Mouse (Mus musculus): ENCODE results near the gene Numa1.
"Not testable (repeated sequence)": the region's sequence is repeated elsewhere in the genome, so short reads cannot be mapped to it uniquely, and the experiment has no call there.

The Numa1 gene

DNA sequence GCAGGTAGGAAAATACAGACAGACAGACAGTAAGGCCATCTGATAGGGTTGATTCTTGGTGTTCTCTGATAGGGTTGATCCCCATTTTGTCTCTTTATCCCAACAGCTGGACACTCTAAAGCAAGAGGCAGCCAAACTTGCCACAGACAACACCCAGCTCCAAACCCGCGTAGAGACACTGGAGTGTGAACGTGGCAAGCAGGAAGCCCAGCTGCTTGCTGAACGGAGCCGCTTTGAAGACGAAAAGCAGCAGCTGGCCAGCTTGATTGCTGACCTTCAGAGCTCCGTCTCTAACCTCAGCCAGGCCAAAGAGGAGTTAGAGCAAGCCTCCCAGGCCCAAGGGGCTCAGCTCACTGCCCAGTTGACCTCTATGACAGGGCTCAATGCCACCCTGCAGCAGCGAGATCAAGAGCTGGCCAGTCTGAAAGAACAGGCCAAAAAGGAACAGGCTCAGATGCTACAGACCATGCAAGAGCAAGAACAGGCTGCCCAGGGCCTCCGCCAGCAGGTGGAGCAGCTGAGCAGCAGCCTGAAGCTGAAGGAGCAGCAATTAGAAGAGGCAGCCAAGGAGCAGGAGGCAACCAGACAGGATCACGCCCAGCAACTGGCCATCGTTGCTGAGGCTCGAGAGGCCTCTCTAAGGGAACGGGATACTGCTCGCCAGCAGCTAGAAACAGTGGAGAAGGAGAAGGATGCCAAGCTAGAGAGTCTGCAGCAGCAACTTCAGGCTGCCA, 64.5 kb downstream of the Numa1 start:
- peak; percentile 88 for DNase-seq

GRCm38 (mm10) chr7:101999461-102000151, 65.7 kb downstream of the Numa1 start:
- DNase-seq: no peak

DNA sequence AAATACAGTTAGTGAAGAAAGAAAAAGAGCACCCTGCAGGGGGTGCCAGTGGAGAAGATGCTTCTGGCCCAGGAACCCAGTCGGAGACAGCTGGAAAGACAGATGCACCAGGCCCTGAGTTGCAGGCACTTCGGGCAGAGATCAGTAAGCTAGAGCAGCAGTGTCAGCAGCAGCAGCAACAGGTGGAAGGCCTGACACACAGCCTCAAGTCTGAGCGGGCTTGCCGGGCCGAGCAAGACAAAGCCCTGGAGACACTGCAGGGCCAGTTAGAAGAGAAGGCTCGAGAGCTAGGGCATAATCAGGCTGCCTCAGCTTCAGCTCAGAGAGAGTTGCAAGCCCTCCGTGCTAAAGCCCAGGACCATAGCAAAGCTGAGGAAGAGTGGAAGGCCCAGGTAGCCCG, 66.4 kb downstream of the Numa1 start:
- DNase-seq: no peak

GRCm38 (mm10) chr7:102000921-102001630, 67.2 kb downstream of the Numa1 start:
- no peak for DNase-seq

GRCm38 (mm10) chr7:102006520-102006919, 72.6 kb downstream of the Numa1 start:
- no peak for DNase-seq

DNA sequence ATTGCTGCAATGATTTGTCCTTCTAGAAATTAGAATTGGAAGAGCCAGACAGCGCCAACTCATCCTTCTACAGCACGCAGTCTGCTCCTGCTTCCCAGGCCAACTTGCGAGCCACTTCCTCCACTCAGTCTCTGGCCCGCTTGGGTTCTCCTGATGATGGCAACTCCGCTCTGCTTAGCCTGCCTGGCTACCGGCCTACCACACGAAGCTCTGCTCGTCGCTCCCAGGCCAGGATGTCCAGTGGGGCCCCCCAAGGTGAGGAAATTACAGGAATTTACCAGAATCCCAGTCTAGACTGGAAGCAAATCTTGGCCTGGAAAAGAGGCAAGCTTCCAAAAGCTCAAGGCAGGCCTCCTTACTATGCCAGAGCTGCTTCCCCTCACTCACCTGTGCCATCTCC, 77.9 kb downstream of the Numa1 start:
- DNase-seq: no peak

DNA sequence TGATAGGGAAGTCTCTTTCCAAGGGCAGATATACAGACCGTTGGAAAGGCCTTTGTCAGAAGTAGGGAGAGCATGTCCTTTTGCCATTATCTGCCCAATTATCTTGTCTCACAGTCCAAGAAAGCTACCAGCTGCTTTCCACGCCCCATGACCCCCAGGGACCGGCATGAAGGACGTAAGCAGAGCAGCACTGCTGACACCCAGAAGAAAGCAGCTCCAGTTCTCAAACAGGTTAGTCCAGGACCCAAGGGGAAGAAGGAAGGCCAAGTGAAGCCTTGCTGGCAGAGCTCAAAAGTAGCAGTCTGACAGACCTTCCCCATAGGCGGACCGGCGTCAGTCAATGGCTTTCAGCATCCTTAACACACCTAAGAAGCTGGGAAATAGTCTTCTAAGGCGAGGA, 79.5 kb downstream of the Numa1 start:
- no peak for DNase-seq

- DNase-seq: no peak
Measured at GRCm38 (mm10) chr7:102014995-102015394, 81.1 kb downstream of the Numa1 start.

DNA sequence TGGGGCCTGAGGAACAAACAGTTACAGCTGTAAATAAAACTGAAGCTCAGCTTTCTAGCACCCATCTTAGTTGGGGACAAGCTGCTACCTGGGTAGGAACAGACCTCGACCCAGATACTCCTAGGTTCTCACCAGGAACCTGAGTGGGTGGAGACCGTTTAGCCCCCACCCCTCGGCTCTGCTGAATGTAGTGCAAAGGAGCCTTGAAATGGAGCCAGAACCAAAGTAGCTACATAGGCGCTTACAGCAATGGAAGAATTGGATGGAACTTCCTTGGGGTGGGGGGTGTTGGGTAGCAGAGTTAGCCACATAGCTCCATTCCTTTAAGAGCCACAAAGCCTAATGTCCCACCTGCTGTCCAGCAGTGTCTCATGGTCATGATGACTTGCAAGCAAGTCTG, 83.0 kb downstream of the Numa1 start:
- DNase-seq: no peak

DNA sequence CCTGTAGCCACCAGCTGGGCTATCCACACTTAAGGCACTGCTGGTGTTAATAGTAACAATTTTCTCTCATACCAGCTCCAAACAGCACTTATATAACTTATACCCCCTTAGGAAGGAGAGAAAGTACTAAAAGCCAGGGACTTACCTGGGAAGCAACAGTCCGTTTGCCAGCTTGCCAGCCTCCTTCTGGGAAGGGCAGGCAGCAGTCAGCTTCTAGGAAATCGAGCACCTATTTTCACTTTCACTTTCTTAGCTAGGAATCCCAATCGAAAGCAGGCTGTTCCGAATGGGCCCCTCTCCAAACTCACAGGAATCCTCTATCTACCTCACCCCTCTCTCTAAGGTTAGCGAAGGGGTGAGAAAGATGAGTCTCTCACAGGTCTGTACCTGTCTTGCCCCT, 83.5 kb downstream of the Numa1 start:
- peak; percentile 37 for DNase-seq

DNA sequence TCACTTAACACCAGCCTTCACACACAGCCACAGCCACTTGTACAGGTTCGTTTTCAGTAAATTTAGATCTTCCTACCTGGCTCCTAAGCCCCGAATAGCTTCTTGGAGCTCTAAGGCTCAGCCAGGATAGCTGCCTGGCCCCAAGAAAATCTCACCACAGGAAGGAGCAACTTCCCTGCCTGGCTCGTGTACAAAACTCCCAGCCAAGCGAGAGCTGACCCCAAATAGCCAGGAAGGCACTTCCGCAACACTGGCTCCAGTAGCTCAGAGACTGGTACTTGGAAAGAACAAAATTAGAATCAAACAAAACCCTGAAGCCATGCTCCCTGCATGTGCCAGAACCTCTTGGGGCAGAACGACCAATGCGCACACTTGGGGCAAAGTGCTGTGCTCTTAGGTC, 84.1 kb downstream of the Numa1 start:
- peak; percentile 55 for DNase-seq

GRCm38 (mm10) chr7:102018590-102018989, 84.7 kb downstream of the Numa1 start, which contains the start of gene Il18bp:
TSS of gene Il18bp (minus strand) at chr7:102018690.
- no peak for DNase-seq

DNA sequence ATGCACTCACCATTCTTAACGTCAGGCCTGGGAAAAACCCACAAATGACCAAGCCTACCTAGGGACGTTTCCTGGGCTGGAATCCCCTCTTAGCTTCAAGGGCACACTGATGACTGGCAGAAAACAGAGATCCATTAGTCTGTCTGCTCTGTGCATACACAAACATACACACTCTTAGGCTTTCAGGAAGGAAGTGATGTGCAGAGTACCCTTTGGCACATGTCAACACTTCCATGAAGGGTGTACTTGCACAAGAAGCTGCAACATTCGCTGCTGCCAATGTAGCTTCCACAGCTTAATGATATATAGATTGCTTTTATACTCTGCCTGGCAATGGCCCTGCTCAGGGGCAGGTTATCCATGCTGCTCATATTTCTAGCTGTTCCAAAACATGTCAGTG, 85.5 kb downstream of the Numa1 start:
- DNase-seq: no peak

GRCm38 (mm10) chr7:102020934-102021333, 87.0 kb downstream of the Numa1 start:
- DNase-seq: not testable (repeated sequence)

DNA sequence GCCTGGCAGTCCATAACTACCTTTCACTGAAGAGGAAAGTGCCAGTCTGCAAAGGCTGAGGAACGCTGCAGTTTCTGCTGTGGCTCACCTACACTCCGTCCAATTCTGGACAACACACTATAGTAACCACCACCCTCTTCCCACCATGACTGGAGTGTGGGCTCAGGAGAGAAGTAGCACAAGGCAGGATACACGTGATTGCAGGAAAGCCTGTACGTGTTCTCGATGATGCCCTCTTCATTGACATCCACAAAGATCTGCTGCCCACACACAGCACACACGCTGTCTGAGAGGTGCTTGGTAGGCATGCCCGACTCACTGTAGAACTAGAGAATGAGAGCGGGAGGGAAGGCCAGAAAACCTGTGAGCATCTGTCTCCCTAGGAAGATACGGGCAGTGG, 89.9 kb downstream of the Numa1 start:
- no peak for DNase-seq

GRCm38 (mm10) chr7:102025187-102026119, 91.5 kb downstream of the Numa1 start:
- DNase-seq: no peak

DNA sequence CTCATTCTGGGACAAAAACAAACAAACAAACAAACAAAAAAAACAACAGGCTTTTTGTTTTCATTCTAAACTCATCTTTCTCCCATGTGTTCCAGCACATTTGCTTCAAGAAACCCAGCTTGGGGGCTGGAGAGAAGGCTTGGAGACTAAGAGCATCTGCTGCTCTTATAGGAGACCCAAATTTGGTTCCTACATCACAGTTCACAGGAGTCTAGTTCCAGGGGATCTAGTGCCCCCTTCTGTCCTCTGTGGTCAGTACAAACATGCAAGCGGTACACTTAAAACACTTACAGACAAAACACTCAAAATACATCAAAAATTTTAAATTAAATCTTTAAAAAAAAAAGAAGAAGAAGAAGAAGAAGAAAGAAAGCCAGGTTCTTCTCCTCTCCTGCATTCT, 101.0 kb downstream of the Numa1 start:
- DNase-seq: no peak

GRCm38 (mm10) chr7:102035534-102035933, 101.6 kb downstream of the Numa1 start:
- no peak for DNase-seq

GRCm38 (mm10) chr7:102037318-102037717, 103.4 kb downstream of the Numa1 start:
- DNase-seq: no peak

GRCm38 (mm10) chr7:102042314-102042713, 108.4 kb downstream of the Numa1 start:
- DNase-seq: peak; percentile 41

DNA sequence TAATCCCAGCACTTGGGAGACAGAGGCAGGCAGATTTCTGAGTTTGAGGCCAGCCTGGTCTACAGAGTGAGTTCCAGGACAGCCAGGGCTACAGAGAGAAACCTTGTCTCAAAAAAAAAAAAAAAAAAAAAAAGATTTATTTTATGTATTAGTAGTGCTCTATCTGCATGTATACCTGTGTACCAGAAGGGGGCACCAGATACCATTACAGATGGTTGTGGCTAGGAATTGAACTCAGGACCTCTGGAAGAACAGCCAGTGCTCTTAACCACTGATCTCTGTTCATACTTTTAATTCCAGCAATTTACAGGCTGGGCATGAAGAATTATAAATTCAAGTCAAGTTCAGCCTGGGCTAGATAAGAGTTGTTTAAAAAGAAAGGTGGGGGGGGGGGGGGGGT, 114.6 kb downstream of the Numa1 start:
- DNase-seq: not testable (repeated sequence)

DNA sequence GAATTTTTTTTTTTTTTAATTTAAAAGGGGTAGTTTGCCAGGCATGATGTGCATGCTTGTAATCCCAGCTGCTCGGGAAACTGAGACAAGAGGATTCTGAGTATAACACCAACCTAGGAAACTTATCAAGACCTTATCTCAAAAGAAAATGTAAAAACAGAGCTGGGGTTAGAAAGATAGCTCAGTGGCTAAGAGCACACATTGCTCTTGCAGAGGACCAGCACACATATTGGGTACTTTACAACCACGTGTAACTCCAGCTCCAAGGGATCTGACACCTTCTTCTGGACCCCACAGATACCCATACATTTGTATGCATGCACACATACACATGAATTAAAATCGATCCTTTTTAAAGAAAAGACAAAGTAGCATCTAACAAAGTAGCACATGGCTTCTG, 127.4 kb downstream of the Numa1 start:
- no peak for DNase-seq

DNA sequence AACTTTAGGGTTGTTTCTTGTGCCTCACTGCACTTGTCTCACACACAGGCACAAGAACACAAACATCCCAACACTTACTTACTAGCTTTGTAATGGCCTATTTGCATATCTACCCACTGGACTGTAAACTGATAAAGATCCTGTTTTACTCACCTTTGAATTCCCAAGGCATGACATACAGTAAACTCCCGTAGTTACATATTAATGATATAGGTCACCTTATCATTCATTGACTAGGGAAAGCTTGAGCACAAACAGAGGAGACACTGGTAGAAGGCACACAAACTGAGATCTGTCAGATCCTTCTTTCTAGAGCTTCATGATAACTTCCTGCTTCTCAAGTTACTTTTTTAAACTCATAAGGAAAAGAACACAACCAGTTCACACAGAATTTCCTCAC, 128.3 kb downstream of the Numa1 start:
- DNase-seq: no peak

Data from kidney, postnatal 14 days (tissue).